Mouse (Mus musculus) kidney, adult 2 months (tissue): ENCODE measurements around the gene Ttpal. TPM values are rescaled to one million over a fixed set of nuclear protein-coding genes. Genes with fewer than 3 reads are reported as not detected.
A peak's percentile ranks its signal among the peaks of the same experiment; 100 is the strongest.

ENCODE experiments used
- DNase-seq: peaks from one replicate; pipeline ENCODE4 v3.0.0; 2021
- H3K27ac ChIP-seq: fragments of 200-500 bp; 2 replicates; pipeline ENCODE4 v1.5.1; 2012; ENCODE audit warnings: low read depth, low read length, control low read depth, inconsistent platforms; ENCODE audit not compliant: insufficient read depth
- H3K27me3 ChIP-seq: fragments of 200-500 bp; replicated peaks from 2 replicates; pipeline ENCODE4 v1.6.1; 2012; ENCODE audit warnings: mild to moderate bottlenecking, moderate library complexity, low read length, inconsistent platforms; ENCODE audit not compliant: control insufficient read depth, insufficient read depth
- H3K36me3 ChIP-seq: fragments of 200-500 bp; 2 replicates; pipeline ENCODE4 v1.6.1; 2012; ENCODE audit warnings: mild to moderate bottlenecking, moderate library complexity, low read length, inconsistent platforms; ENCODE audit not compliant: control insufficient read depth, insufficient read depth
- H3K4me1 ChIP-seq: fragments of 200-500 bp; 2 replicates; pipeline ENCODE4 v1.6.1; 2011; ENCODE audit warnings: low read length; ENCODE audit not compliant: control insufficient read depth, insufficient read depth
- H3K4me3 ChIP-seq: fragments of 200-500 bp; 2 replicates; pipeline ENCODE4 v1.5.1; 2011; ENCODE audit warnings: mild to moderate bottlenecking, low read depth, low read length, control low read depth; ENCODE audit not compliant: insufficient read depth
- CTCF ChIP-seq: fragments of 200-500 bp; conservative IDR thresholded peaks from 2 replicates; pipeline ENCODE4 v1.5.1; 2011; ENCODE audit warnings: low read depth, mild to moderate bottlenecking, control low read depth, low read length, moderate library complexity, mixed read lengths; ENCODE audit not compliant: insufficient read depth, insufficient read length
- POLR2A ChIP-seq: fragments of 200-500 bp; IDR thresholded peaks from one replicate; pipeline ENCODE4 v1.6.1; 2011; ENCODE audit warnings: low read depth, low read length, control low read depth
- WGBS: fragments of 180-500 bp; shearing (Covaris S2); methylation state at CpG from one replicate; pipeline ENCODE4 v1.1.7; 2018; 5-methylcytosine and 5-hydroxymethylcytosine counted together
- polyA plus RNA-seq: library from polyadenylated mRNA; depleted of rRNA; stranded (reverse); fragments of >200 nt; gene quantifications from 2 replicates; pipeline ENCODE4 v1.2.3, GENCODE M21; 2012

The Ttpal gene
- polyA plus RNA-seq, 1 experiment: 11.3 TPM

- no peak overlapping the region for H3K4me3 ChIP-seq
- H3K4me1 ChIP-seq: 0 out of 2 replicates have a peak, but pooled peaks cover 1% of the 10 kb centered on the region
- H3K27me3 ChIP-seq: no peaks in the 10 kb centered on the region
- no peak overlapping the region for H3K27ac ChIP-seq
- 73% methylated on average over 13 of the region's 13 CpGs for WGBS
- TF ChIP-seq POLR2A (no peak), CTCF (no peak)
- H3K36me3 ChIP-seq: no peaks in the 10 kb centered on the region
- DNase-seq: no peak
These were observed 21.8 kb upstream of the Ttpal start for GRCm38 (mm10) chr2:163580069-163580945.

GRCm38 (mm10) chr2:163583226-163584087, 18.7 kb upstream of the Ttpal start:
- no peaks in the 10 kb centered on the region for H3K4me1 ChIP-seq
- H3K4me3 ChIP-seq: no peak overlapping the region
- no peak overlapping the region for H3K27ac ChIP-seq
- no peaks in the 10 kb centered on the region for H3K27me3 ChIP-seq
- DNase-seq: no peak
- no peak for TF ChIP-seq CTCF
- no peak for TF ChIP-seq POLR2A
- 92% methylated on average over 10 of the region's 10 CpGs for WGBS
- H3K36me3 ChIP-seq: no peaks in the 10 kb centered on the region

GRCm38 (mm10) chr2:163584088-163584426, 18.1 kb upstream of the Ttpal start:
- 83% methylated on average over 10 of the region's 10 CpGs for WGBS
- Histone ChIP-seq H3K4me3 (no peak overlapping the region), H3K36me3 (no peaks in the 10 kb centered on the region), H3K4me1 (no peaks in the 10 kb centered on the region), H3K27ac (no peak overlapping the region), H3K27me3 (no peaks in the 10 kb centered on the region)
- DNase-seq: no peak
- no peak for TF ChIP-seq CTCF
- no peak for TF ChIP-seq POLR2A

GRCm38 (mm10) chr2:163586384-163587261, 15.5 kb upstream of the Ttpal start:
- TF ChIP-seq POLR2A: no peak
- TF ChIP-seq CTCF: peak; percentile 80
- no peak overlapping the region for H3K4me3 ChIP-seq
- H3K36me3 ChIP-seq: no peaks in the 10 kb centered on the region
- 50% methylated on average over 19 of the region's 19 CpGs for WGBS
- H3K27ac ChIP-seq: no peak overlapping the region
- no peaks in the 10 kb centered on the region for H3K27me3 ChIP-seq
- no peaks in the 10 kb centered on the region for H3K4me1 ChIP-seq
- DNase-seq: no peak

GRCm38 (mm10) chr2:163587506-163587905, 14.6 kb upstream of the Ttpal start:
- TF ChIP-seq POLR2A: no peak
- no peak for TF ChIP-seq CTCF

GRCm38 (mm10) chr2:163590211-163590610, 11.9 kb upstream of the Ttpal start:
- Histone ChIP-seq H3K4me1 (peaks cover 12% of the 10 kb centered on the region; the same call in 1 of the 2 replicates), H3K27me3 (no peaks in the 10 kb centered on the region), H3K4me3 (no peak overlapping the region), H3K27ac (no peak overlapping the region), H3K36me3 (no peaks in the 10 kb centered on the region)
- no peak for DNase-seq
- 58% methylated on average over 12 of the region's 12 CpGs for WGBS
- no peak for TF ChIP-seq CTCF
- no peak for TF ChIP-seq POLR2A

More at GRCm38 (mm10) chr2:163587506-163587905, 14.6 kb upstream of the Ttpal start:
- Histone ChIP-seq H3K27me3 (no peaks in the 10 kb centered on the region), H3K36me3 (no peaks in the 10 kb centered on the region), H3K27ac (no peak overlapping the region), H3K4me1 (no peaks in the 10 kb centered on the region), H3K4me3 (no peak overlapping the region)
- no peak for DNase-seq
- 74% methylated on average over 5 of the region's 5 CpGs for WGBS
